Mouse (Mus musculus) spleen, embryonic (tissue): ENCODE measurements at regions not wholly inside any gene's neighbourhood (a gene's known extent, or its start where the extent isn't known, plus 50 kb on each side); places are given as distances from the start of the nearest gene placed in this dataset.

ENCODE experiments used
- CTCF ChIA-PET: fragments of 350-600 bp; sonication (Branson Sonifier 250); formaldehyde crosslinking; loops from one replicate; lab custom pipeline; 2022; lab: Charles Lee

GRCm38 (mm10) chr15:61927385-61928120 is 1004.7 kb upstream of the A1bg start:
- CTCF ChIA-PET = no interaction called here

- CTCF ChIA-PET = no interaction called here
These were observed 997.2 kb upstream of the A1bg start for GRCm38 (mm10) chr15:61920041-61920440.

GRCm38 (mm10) chr15:61913546-61914160 is 990.8 kb upstream of the A1bg start:
- CTCF ChIA-PET = interaction anchor here (0.5 kb wide), 1 partner anchor 237 kb away, joined by 3 read pairs; no protein-coding TSS in a partner anchor

- CTCF ChIA-PET = no interaction called here
These were observed 982.5 kb upstream of the A1bg start for GRCm38 (mm10) chr15:61905165-61905845.

GRCm38 (mm10) chr15:61899809-61900208 is 977.0 kb upstream of the A1bg start:
- CTCF ChIA-PET = no interaction called here

- CTCF ChIA-PET = no interaction called here
These were observed 974.8 kb upstream of the A1bg start for GRCm38 (mm10) chr15:61897566-61897965.

- CTCF ChIA-PET = no interaction called here
These were observed 967.5 kb upstream of the A1bg start for GRCm38 (mm10) chr15:61890330-61890729.

GRCm38 (mm10) chr15:61888569-61889326 is 965.9 kb upstream of the A1bg start:
- CTCF ChIA-PET = no interaction called here

GRCm38 (mm10) chr15:61879408-61879807 is 956.6 kb upstream of the A1bg start:
- CTCF ChIA-PET = no interaction called here

- CTCF ChIA-PET = no interaction called here
These were observed 950.2 kb upstream of the A1bg start for GRCm38 (mm10) chr15:61873047-61873446.

GRCm38 (mm10) chr15:61860759-61861158 is 937.9 kb upstream of the A1bg start:
- CTCF ChIA-PET = no interaction called here

- CTCF ChIA-PET = no interaction called here
These were observed 933.1 kb upstream of the A1bg start for GRCm38 (mm10) chr15:61855880-61856279.

- CTCF ChIA-PET = no interaction called here
These were observed 889.9 kb upstream of the A1bg start for GRCm38 (mm10) chr15:61812671-61813070.

GRCm38 (mm10) chr15:61805379-61805778 is 882.6 kb upstream of the A1bg start:
- CTCF ChIA-PET = no interaction called here

- CTCF ChIA-PET = interaction anchor here (0.6 kb wide), 1 partner anchor 27 kb away, joined by 3 read pairs; no protein-coding TSS in a partner anchor
These were observed 877.3 kb upstream of the A1bg start for GRCm38 (mm10) chr15:61800155-61800554.

GRCm38 (mm10) chr15:61797827-61798226 is 875.0 kb upstream of the A1bg start:
- CTCF ChIA-PET = interaction anchor here (0.7 kb wide), 1 partner anchor 233 kb away, joined by 4 read pairs; no protein-coding TSS in a partner anchor

- CTCF ChIA-PET = no interaction called here
These were observed 871.7 kb upstream of the A1bg start for GRCm38 (mm10) chr15:61794506-61794905.

GRCm38 (mm10) chr15:61789847-61790562 is 867.2 kb upstream of the A1bg start:
- CTCF ChIA-PET = interaction anchor here (0.6 kb wide), 1 partner anchor 358 kb away, joined by 3 read pairs; no protein-coding TSS in a partner anchor

- CTCF ChIA-PET = no interaction called here
These were observed 864.2 kb upstream of the A1bg start for GRCm38 (mm10) chr15:61787046-61787445.

GRCm38 (mm10) chr15:61781531-61781930 is 858.7 kb upstream of the A1bg start:
- CTCF ChIA-PET = no interaction called here

- CTCF ChIA-PET = no interaction called here
These were observed 850.2 kb upstream of the A1bg start for GRCm38 (mm10) chr15:61772996-61773395.
